Mouse (Mus musculus): ENCODE measurements around the gene Myh15. TPM values are rescaled to one million over a fixed set of nuclear protein-coding genes. Genes with fewer than 3 reads are reported as not detected.
"Not testable (repeated sequence)": the region's sequence is repeated elsewhere in the genome, so short reads cannot be mapped to it uniquely, and the experiment has no call there.

The Myh15 gene
- polyA plus RNA-seq, 1 experiment from 2014 or later, result not detected

DNA sequence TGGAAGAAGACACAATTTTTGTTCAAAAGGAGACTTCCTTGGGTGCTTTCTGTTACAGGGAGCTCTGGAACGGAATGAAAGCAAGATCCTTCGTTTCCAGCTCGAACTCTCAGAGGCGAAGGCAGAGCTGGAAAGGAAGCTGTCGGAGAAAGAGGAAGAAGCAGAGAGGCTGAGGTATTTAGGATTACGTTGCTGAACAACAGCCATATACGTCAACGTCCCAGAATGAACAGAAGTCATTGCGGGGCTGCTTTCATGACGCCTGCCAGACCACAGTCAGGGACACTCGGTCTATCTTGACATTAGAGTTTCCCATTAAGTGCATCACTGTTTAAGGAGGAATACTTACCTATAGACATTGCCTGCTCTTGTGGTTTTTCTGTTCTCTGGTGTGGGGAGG, 108.4 kb downstream of the Myh15 start:
- 89% methylated on average over 11 of the region's 11 CpGs for WGBS
- Histone ChIP-seq H3K4me2 (replicated peaks) (no peak overlapping the region), H3K4me3 (replicated peaks) (no peak overlapping the region), H3K4me1 (replicated peaks) (no peaks in the 10 kb centered on the region), H3K27ac (no peak overlapping the region), H3K9me3 (no peaks in the 10 kb centered on the region), H3K36me3 (no peaks in the 10 kb centered on the region), H3K9ac (replicated peaks) (no peak overlapping the region), H3K27me3 (no peaks in the 10 kb centered on the region)
- no peak for ATAC-seq

DNA sequence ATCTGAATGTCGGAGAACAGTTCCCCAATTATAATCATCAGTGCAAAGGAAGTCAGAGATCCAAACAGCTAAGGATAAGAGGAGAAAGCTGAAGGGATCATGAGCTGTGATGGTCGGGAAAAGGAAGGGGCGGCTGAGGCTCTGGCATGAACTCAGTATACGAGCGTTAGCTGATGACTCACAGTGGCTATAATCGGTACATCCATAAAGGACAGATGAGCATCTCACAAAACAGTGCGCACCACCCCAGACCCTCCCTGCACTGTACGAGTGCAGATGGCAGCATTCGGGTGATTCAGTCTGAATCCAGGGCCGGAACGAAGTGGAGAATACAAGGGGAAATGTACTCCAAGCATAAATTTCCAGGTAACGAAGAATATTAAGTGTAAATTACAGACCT, 110.0 kb downstream of the Myh15 start:
- no peak overlapping the region for H3K9ac ChIP-seq (replicated peaks)
- no peak overlapping the region for H3K4me2 ChIP-seq (replicated peaks)
- H3K27ac ChIP-seq, result no peak overlapping the region
- 93% methylated on average over 12 of the region's 12 CpGs for WGBS
- H3K36me3 ChIP-seq, result no peaks in the 10 kb centered on the region
- H3K4me1 ChIP-seq (replicated peaks), result no peaks in the 10 kb centered on the region
- H3K4me3 ChIP-seq (replicated peaks), result no peak overlapping the region
- no peaks in the 10 kb centered on the region for H3K9me3 ChIP-seq
- no peaks in the 10 kb centered on the region for H3K27me3 ChIP-seq
- ATAC-seq, result no peak

DNA sequence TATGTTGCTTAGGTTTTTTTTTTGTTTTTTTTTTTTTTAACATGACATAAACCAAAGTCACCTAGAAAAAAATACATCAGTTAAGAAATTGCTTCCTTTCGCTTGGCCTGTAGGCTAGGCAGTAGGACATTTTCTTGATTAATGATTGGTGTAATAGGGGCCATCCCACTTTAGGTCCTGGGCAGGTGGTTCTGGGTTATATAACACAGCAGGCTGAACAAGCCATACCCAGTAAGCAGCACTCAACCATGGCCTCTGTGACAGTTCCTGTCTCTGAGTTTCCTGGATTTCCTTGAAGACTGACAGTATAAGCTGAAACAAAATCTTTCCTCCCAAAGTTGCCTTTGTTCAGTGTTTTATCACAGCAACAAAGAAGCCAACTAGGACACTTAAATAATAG, 117.8 kb downstream of the Myh15 start:
- Histone ChIP-seq H3K27me3 (no peaks in the 10 kb centered on the region), H3K4me2 (replicated peaks) (no peak overlapping the region), H3K36me3 (no peaks in the 10 kb centered on the region), H3K9ac (replicated peaks) (no peak overlapping the region), H3K4me1 (replicated peaks) (peaks cover 6% of the 10 kb centered on the region; the same call in 1 of the 2 replicates), H3K4me3 (replicated peaks) (no peak overlapping the region), H3K27ac (no peak overlapping the region), H3K9me3 (no peaks in the 10 kb centered on the region)
- 92% methylated on average over 1 of the region's 1 CpGs for WGBS
- no peak for ATAC-seq

DNA sequence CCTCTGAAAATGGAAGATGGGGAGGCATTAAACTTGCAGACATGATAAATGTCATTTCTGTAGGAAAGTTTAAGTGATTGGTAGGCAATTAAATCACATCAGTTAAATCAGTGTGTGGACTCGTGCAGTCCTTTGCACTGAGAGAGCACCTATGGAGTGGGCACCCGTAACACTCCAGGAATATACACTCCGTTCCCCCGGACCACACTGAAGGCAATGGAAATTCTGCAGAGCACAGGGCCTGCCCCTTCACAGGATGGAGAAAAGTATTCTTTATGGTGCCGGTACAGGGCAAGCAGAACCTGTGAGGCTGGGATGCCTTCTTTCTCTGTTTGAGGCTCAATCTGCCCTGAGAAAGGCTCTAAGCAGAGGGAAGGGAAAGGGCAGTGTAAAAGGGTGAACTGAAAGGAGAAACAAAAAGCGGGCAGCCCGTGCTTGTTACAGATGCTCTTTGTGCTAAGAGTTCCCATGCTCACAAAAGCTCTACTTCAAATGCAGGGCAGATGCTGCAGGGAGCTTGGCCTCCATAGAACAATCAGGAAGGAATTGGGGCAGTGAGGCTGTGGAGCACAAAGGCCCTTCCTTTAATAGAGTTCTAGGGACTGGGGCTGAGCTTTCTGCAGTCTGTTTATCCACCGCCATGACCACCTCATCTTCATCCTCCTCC, 118.6 kb downstream of the Myh15 start:
- no peak overlapping the region for H3K9ac ChIP-seq (replicated peaks)
- H3K4me2 ChIP-seq (replicated peaks), result no peak overlapping the region
- no peaks in the 10 kb centered on the region for H3K36me3 ChIP-seq
- 0 out of 2 replicates have a peak, but pooled peaks have one; percentile 53 for ATAC-seq
- no peak overlapping the region for H3K27ac ChIP-seq
- no peak overlapping the region for H3K4me3 ChIP-seq (replicated peaks)
- H3K4me1 ChIP-seq (replicated peaks), result peaks cover 6% of the 10 kb centered on the region; the same call in 1 of the 2 replicates
- H3K27me3 ChIP-seq, result no peaks in the 10 kb centered on the region
- no peaks in the 10 kb centered on the region for H3K9me3 ChIP-seq
- WGBS, result 54% methylated on average over 8 of the region's 8 CpGs

DNA sequence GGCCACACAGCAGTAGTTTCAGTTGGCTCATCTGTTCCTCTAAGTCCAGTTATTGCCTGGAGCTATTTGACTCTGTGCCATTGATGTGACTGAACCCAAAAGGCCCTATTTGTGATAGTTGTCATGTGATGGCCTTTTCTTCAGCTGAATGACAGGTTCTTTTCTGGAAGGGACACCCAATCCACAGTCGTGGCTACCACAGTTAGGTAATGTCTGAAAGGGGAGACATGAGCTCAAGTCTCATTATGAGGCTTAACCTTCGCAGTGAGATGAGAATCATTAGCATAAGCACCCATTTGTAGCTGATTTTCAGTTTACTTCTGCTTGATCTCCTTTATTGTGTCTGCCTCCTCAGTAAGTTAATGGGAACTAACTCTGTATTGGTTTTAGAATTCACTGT, 136.2 kb downstream of the Myh15 start:
- H3K27ac ChIP-seq, result no peak overlapping the region

DNA sequence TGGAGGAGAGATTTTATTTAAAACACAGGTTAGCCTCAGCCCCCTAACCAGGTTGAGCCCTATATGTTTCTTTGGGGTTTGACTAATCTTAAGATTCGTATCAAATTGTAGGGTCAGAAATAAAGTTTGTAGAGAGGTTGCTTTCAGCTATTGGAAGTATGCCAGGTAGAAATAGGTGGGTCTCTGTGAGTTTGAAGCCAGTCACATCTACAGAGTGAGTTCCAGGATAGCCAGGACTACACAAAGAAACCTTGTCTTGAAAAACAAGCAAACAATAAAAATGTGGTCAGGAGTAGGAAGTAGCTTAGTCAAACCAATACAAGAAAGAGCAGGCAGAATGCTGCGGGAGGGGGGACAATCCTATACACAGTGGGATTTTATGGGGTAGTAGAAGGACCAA, 136.7 kb downstream of the Myh15 start:
- ATAC-seq, result no peak
- Histone ChIP-seq H3K36me3 (no peaks in the 10 kb centered on the region), H3K27me3 (no peaks in the 10 kb centered on the region), H3K4me3 (replicated peaks) (no peak overlapping the region), H3K27ac (no peak overlapping the region), H3K4me1 (replicated peaks) (no peaks in the 10 kb centered on the region), H3K4me2 (replicated peaks) (no peak overlapping the region), H3K9ac (replicated peaks) (no peak overlapping the region), H3K9me3 (no peaks in the 10 kb centered on the region)
- WGBS, result 80% methylated on average over 2 of the region's 2 CpGs

More for the DNA sequence above, 136.2 kb downstream of the Myh15 start:
- no peak overlapping the region for H3K4me2 ChIP-seq (replicated peaks)
- ATAC-seq, result no peak
- H3K9ac ChIP-seq (replicated peaks), result no peak overlapping the region
- WGBS, result 32% methylated on average over 2 of the region's 2 CpGs
- H3K4me1 ChIP-seq (replicated peaks), result no peaks in the 10 kb centered on the region
- H3K36me3 ChIP-seq, result no peaks in the 10 kb centered on the region
- no peaks in the 10 kb centered on the region for H3K27me3 ChIP-seq
- no peak overlapping the region for H3K4me3 ChIP-seq (replicated peaks)
- H3K9me3 ChIP-seq, result no peaks in the 10 kb centered on the region

DNA sequence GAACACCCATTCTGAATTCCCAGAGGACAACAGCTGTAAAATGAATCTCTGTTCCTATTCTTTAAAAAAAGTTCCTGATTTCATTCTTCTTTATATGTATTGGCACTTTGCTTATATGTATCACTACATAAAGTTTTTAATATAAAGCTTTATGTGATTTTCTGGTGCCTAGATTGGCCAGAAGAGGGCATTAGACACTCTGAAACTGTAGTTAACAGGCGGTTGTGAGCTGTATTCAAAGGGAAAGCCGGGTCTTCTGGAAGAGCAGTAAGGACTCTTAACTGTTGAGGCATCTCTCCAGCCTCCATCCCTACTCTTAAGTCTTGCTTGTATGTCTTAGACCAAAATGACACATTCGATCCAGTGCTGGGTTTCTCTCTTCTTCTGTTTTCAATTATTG, 139.0 kb downstream of the Myh15 start:
- H3K27ac ChIP-seq, result no peak overlapping the region
- H3K27me3 ChIP-seq, result no peaks in the 10 kb centered on the region
- no peaks in the 10 kb centered on the region for H3K4me1 ChIP-seq (replicated peaks)
- no peak overlapping the region for H3K9ac ChIP-seq (replicated peaks)
- H3K4me3 ChIP-seq (replicated peaks), result no peak overlapping the region
- H3K4me2 ChIP-seq (replicated peaks), result no peak overlapping the region
- H3K36me3 ChIP-seq, result no peaks in the 10 kb centered on the region
- 60% methylated on average over 3 of the region's 3 CpGs for WGBS
- no peak for ATAC-seq
- no peaks in the 10 kb centered on the region for H3K9me3 ChIP-seq

DNA sequence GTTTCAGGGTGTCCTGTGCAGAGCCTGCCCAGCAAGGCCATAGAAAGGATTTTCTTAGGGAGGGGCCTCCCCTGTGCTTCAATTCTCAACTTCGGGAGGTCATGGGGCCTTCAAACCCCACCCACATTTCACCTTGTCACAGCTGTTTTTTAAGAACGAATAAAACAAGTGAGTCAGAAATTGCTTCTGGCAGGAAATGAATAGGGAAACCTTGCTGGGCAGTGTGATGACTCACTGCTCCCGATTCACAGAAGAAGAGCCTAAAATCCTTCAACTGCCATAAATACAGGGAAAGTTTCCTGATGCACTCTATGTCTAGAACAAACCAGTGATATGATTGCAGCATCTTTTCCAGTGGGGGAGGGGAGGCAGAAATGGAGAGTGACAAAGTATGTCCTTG, 140.7 kb downstream of the Myh15 start:
- Histone ChIP-seq H3K4me1 (replicated peaks) (no peaks in the 10 kb centered on the region), H3K4me2 (replicated peaks) (no peak overlapping the region), H3K9me3 (no peaks in the 10 kb centered on the region), H3K27ac (no peak overlapping the region), H3K36me3 (no peaks in the 10 kb centered on the region), H3K9ac (replicated peaks) (no peak overlapping the region), H3K4me3 (replicated peaks) (no peak overlapping the region), H3K27me3 (no peaks in the 10 kb centered on the region)
- WGBS, result 70% methylated on average over 3 of the region's 3 CpGs
- ATAC-seq, result no peak

DNA sequence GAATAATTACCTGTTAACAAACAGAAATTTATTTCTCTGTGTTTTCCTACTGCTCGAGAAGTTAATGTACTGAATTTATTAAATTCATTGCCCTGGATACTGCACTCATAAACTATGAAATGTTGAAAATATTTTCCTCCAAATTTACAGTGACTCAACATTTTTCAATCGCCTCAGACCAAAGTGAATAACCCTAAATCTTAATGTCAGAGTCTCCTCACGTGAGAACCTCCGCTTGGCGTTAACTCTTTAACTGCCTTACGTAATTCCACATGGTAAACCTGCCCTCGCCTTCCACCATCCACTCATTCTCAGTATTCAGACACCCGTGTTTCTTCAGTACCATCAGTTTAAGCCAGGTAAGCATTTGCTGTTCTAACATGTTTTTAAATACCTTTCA, 166.4 kb downstream of the Myh15 start:
- H3K27ac ChIP-seq, result no peak overlapping the region
- no peak overlapping the region for H3K4me3 ChIP-seq (replicated peaks)
- no peak overlapping the region for H3K9ac ChIP-seq (replicated peaks)
- no peak overlapping the region for H3K4me2 ChIP-seq (replicated peaks)
- H3K4me1 ChIP-seq (replicated peaks), result no peaks in the 10 kb centered on the region
- ATAC-seq, result no peak
- H3K9me3 ChIP-seq, result no peaks in the 10 kb centered on the region
- H3K27me3 ChIP-seq, result no peaks in the 10 kb centered on the region
- no peaks in the 10 kb centered on the region for H3K36me3 ChIP-seq
- 78% methylated on average over 8 of the region's 8 CpGs for WGBS

DNA sequence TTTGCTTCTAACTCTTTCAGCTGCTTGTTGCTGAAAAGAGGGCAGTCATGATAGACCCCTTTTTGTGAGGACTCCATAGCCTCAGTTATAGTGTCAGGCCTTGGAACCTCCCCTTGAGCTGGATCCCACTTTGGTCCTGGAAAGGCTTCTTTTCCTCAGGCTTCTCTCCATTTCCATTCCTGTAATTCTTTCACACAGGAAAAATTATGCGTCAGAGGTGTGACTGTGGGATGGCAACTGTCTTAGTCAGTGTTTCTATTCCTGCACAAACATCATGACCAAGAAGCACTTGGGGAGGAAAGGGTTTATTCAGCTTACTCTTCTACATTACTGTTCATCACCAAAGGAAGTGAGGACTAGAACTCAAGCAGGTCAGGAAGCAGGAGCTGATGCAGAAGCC, 186.2 kb downstream of the Myh15 start:
- H3K9ac ChIP-seq (replicated peaks); H3K4me1 ChIP-seq (replicated peaks); H3K27me3 ChIP-seq; ATAC-seq; H3K27ac ChIP-seq; H3K4me2 ChIP-seq (replicated peaks); H3K36me3 ChIP-seq; H3K4me3 ChIP-seq (replicated peaks); H3K9me3 ChIP-seq: not testable (repeated sequence)
- 95% methylated on average over 1 of the region's 1 CpGs for WGBS

Other genes with a start within 250 kb of the Myh15 start
- gene Retnlb, start 240.6 kb upstream of the Myh15 start, polyA plus RNA-seq (2015; fragmentation: Nextera tagmentation; extraction: Ambion mirVana), result not detected in 2 replicates
- gene Retnla, start 214.9 kb upstream of the Myh15 start, polyA plus RNA-seq (2015; fragmentation: Nextera tagmentation; extraction: Ambion mirVana), result not detected in 2 replicates
- 0.87 TPM in 1 of 2 replicates, not detected in the other for gene Retnlg, start 184.9 kb upstream of the Myh15 start, polyA plus RNA-seq (2015; fragmentation: Nextera tagmentation; extraction: Ambion mirVana)
- 50.8 and 52.9 TPM in 2 replicates for gene Dzip3, start 63.3 kb upstream of the Myh15 start, polyA plus RNA-seq (2015; fragmentation: Nextera tagmentation; extraction: Ambion mirVana)
- 14.9 and 18.3 TPM in 2 replicates for gene Cip2a, start 63.3 kb upstream of the Myh15 start, polyA plus RNA-seq (2015; fragmentation: Nextera tagmentation; extraction: Ambion mirVana)

Data from midbrain, embryonic 13.5 days (tissue).